Mouse (Mus musculus): ENCODE data around the gene Arl5b. TPM values are rescaled to one million over a fixed set of nuclear protein-coding genes. Genes with fewer than 3 reads are reported as not detected.

Arl5b gene
- total RNA-seq, 2 experiments from 2014 or later, result 45.9 to 47.3 TPM

DNA sequence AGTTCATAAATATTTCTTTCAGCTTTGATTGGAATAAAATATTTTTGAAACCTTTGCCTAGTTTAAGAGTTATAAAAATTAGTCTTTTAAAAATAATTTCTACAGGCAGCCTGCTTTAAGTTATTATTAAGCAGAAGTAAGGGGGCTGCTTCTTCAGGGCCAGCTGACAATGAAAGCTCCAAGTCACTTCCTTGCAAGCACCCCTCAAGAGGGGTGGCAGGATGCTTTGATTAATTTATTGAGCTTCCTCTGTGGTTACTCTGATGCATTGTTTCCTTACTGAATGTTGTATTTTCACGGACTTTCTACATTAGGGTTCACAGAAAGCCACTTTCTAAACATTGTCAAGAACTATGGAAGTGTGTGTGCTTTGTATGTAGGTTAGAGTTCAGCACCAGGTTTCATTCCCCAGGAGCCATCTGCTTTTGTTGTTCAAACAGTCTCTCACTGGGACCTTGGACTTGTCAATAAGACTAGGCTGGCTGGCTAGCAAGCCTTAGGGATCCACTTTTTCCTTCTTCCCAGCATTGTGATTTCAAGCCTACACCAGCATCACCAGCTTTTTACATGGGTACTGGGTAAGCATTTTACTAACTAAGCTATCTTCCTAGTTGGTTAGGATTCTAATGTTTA lies 62.7 kb downstream of the Arl5b start:
- intact Hi-C loops (cut with DNase I), result no loop called here
- DNase-seq, result no peak

DNA sequence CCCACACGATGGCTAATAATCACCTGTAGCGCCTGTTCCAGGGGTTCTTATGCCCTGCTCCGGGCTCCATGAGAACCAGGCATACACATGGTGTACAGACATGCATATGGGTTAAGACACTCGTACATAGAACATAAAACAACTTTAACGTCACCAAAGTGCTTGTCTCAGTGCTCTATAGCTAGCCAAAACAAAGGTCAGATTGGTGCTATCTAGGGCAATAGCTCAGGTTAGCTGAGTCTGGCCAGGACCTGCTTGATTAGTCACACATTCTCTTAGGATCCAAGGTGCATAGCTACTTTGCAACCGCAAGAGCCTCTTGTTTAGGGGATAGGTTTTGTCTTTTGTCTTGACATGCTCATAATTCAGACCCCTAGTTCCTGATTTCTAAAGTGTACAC lies 63.5 kb downstream of the Arl5b start:
- intact Hi-C loops (cut with DNase I), result no loop called here
- no peak for DNase-seq

DNA sequence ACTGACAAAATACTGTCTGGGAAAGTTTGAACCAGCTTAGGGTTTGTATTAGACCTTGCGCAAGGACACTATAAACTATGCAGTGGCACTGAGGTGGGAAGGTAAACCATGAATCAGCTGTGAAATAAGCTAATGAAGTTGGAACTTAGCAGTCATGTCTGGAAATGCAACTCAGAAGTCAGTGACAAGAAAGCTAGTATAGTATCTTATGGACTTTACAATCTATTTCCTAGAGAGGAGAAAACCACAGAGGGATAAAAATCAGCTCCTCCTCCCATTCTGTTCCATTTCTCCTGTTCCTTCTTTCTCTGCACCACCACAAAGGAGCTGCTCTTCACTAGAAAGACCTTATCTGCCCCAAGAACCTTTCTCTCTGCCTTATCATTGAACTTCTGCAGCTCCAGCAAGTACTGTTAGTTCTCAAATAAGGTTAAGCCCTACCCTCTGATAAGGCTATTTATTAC lies 72.1 kb downstream of the Arl5b start:
- no peak for DNase-seq
- intact Hi-C loops (cut with DNase I), result no loop called here

Other genes starting within 250 kb of the Arl5b start
- 10 to 100 TPM; 15.2 to 17.6 TPM for gene Nsun6, start 5.7 kb downstream of the Arl5b start, total RNA-seq (2021)